Mouse (Mus musculus) hindbrain, embryonic 11.5 days (tissue): ENCODE results near the gene Add2. TPM values are rescaled to one million over a fixed set of nuclear protein-coding genes. Genes with fewer than 3 reads are reported as not detected.

ENCODE experiments used
- ATAC-seq: fragments of 200-750 bp; cut with Nextera tagmentation; 2 replicates; pipeline ENCODE4 v1.8.0; 2017; ENCODE audit warnings: mild to moderate bottlenecking, moderate TSS enrichment, moderate library complexity; ENCODE audit not compliant: low FRiP score
- DNase-seq: peaks from one replicate; pipeline ENCODE4 v3.0.0-alpha.2; 2015; ENCODE audit warnings: low spot score
- H3K27ac ChIP-seq: fragments of 300-500 bp; sonication (generic); 2 replicates; pipeline ENCODE4 v1.5.1; 2014; ENCODE audit warnings: mild to moderate bottlenecking, low read depth, low read length
- H3K27me3 ChIP-seq: fragments of 300-500 bp; sonication (generic); 2 replicates; pipeline ENCODE4 v1.6.1; 2014; ENCODE audit warnings: mild to moderate bottlenecking, low read length, moderate library complexity, mixed read lengths; ENCODE audit not compliant: control insufficient read depth, insufficient read depth
- H3K36me3 ChIP-seq: fragments of 300-500 bp; sonication (generic); 2 replicates; pipeline ENCODE4 v1.6.1; 2014; ENCODE audit warnings: mild to moderate bottlenecking, low read length, moderate library complexity, mixed read lengths; ENCODE audit not compliant: control insufficient read depth, insufficient read depth
- H3K4me1 ChIP-seq: fragments of 300-500 bp; sonication (generic); replicated peaks from 2 replicates; pipeline ENCODE4 v1.6.1; 2014; ENCODE audit warnings: low read length, mixed read lengths; ENCODE audit not compliant: control insufficient read depth, insufficient read depth
- H3K4me2 ChIP-seq: fragments of 300-500 bp; sonication (generic); replicated peaks from 2 replicates; pipeline ENCODE4 v1.6.1; 2014; ENCODE audit warnings: mild to moderate bottlenecking, low read depth, low read length
- H3K4me3 ChIP-seq: fragments of 300-500 bp; sonication (generic); 2 replicates; pipeline ENCODE4 v1.5.1; 2014; ENCODE audit warnings: low read depth, low read length
- H3K9ac ChIP-seq: fragments of 300-500 bp; sonication (generic); 2 replicates; pipeline ENCODE4 v1.6.1; 2014; ENCODE audit warnings: low read depth, low read length
- H3K9me3 ChIP-seq: fragments of 300-500 bp; sonication (generic); 2 replicates; pipeline ENCODE4 v1.6.1; 2016; ENCODE audit warnings: low read length; ENCODE audit not compliant: control insufficient read depth
- WGBS: fragments of 180-500 bp; shearing (Covaris S2); extraction: QIAGEN DNeasy Blood & Tissue Kit; methylation state at CpG from one replicate; pipeline ENCODE4 v1.1.7; 2014; 5-methylcytosine and 5-hydroxymethylcytosine counted together
- polyA plus RNA-seq: library from polyadenylated mRNA; unstranded; fragments of >200 nt; fragmentation: Nextera tagmentation; extraction: Ambion mirVana; gene quantifications from 2 replicates; pipeline ENCODE4 v1.2.1, GENCODE M21; 2014

Add2 gene
- polyA plus RNA-seq, 1 experiment from 2014 or later: 68.4 TPM

DNA sequence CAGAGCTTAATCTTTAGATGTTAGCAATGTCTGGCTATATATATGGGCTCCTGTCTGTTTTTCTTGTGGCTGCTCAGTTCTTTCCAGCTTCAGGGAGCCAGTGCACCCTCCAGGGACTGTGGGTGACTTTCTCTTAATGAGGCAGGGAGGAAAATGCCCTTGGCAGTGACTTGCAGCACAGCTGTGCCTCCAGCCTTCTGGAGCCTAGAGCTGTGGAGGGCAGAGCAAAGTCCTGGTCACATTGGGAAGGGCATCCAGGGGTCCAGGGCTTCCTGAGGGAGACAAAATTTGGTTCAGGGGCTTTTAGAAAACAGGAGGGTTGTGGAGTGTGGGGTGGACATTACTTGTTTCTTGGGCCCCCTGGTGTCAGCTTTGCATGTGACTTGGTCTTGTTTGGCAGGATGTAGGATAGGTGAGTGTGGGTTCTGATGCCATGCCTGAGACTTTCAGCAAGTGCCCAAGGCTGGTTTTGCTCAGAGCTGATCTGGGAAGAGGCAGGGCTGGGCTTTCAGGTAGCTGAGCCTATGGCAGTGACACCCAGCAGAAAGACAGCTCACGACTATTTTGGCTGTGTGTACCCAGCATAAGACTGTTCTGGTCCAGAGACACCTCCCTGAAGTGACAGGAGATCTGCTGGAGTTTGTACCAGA lies 50.0 kb downstream of the Add2 start:
- Histone ChIP-seq H3K4me1 (no peaks in the 10 kb centered on the region), H3K9ac (no peak overlapping the region), H3K4me3 (no peak overlapping the region), H3K4me2 (no peak overlapping the region), H3K9me3 (no peaks in the 10 kb centered on the region), H3K27me3 (no peaks in the 10 kb centered on the region), H3K27ac (no peak overlapping the region), H3K36me3 (no peaks in the 10 kb centered on the region)
- 75% methylated on average over 1 of the region's 1 CpGs for WGBS
- no peak for ATAC-seq
- DNase-seq: no peak

DNA sequence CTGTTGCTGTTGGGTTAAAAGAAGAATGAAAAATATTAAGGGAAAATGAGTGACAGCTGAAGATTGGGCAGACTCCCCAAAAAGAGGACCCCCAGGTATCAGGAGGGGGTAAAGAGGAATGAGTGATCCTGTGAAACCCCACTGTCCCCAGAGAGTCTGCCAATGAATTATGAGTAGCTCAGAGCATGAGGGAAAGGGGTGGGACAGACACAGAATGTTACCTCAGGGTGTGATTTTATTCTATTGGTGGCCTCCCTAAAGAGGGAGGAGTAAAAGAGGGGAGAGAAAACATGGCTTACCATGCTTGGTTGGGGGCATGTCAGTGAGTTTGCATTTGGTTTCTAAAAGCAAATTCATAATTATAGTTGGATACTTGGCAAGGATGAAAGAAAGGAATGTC lies 50.8 kb downstream of the Add2 start:
- H3K4me2 ChIP-seq: no peak overlapping the region
- no peak overlapping the region for H3K27ac ChIP-seq
- H3K27me3 ChIP-seq: no peaks in the 10 kb centered on the region
- H3K9me3 ChIP-seq: no peaks in the 10 kb centered on the region
- no peaks in the 10 kb centered on the region for H3K4me1 ChIP-seq
- H3K9ac ChIP-seq: no peak overlapping the region
- ATAC-seq (no peak), DNase-seq (no peak)
- no peak overlapping the region for H3K4me3 ChIP-seq
- no peaks in the 10 kb centered on the region for H3K36me3 ChIP-seq

DNA sequence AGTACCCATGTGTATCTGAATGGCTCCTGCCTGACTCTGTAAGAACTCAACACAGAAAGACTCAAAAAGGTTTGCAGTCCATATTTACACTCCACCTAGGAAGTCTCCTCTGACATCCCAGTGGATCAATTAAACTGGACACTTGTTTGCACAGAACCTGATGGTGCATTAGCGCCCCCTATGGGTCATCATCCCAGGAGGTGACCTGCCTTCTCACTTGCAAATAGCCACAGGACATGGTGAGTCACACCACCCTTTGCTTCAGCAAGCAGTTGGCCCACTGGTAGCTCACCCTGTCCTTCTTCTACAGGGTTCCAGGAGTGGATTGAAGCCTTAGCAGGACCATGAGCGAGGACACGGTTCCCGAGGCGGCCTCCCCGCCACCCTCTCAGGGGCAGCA lies 57.0 kb downstream of the Add2 start:
- Histone ChIP-seq H3K4me2 (no peak overlapping the region), H3K9ac (no peak overlapping the region), H3K4me3 (no peak overlapping the region), H3K36me3 (no peaks in the 10 kb centered on the region), H3K4me1 (no peaks in the 10 kb centered on the region), H3K27me3 (no peaks in the 10 kb centered on the region), H3K9me3 (no peaks in the 10 kb centered on the region), H3K27ac (no peak overlapping the region)
- DNase-seq: peak; percentile 77
- 56% methylated on average over 6 of the region's 6 CpGs for WGBS
- ATAC-seq: no peak

DNA sequence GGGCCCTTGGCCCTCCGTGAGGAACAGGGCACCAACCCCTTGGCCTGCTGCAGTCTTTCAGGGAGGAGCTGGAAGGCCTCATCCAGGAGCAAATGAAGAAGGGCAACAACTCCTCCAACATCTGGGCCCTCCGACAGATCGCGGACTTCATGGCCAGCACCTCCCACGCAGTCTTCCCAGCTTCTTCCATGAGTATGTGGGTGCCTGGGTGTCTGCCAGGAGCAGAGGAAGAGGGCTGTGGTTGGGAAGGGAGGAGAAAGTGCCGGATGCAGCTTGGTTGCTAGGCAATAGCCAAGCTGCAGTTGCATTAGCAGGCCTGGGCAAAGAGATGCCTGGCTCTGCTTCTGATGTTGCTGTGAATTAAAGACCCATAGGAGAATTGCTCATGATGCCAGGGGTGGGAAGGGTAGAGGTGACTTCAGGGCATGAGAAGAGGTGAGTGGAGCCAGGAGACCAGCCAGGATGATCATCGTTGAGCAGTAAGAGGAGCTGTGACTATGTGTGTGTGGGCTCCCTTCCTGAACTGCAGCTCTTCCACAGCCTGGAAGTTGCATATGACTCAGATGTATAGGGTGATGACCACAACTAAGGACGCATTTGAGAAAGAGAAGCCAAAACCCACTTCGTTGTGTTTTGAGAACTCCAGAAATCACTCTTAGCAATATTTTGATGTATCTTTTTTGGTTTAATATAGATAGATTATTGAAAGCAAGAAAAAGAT lies 58.5 kb downstream of the Add2 start:
- Histone ChIP-seq H3K9me3 (no peaks in the 10 kb centered on the region), H3K4me2 (no peak overlapping the region), H3K36me3 (no peaks in the 10 kb centered on the region), H3K4me3 (no peak overlapping the region), H3K4me1 (no peaks in the 10 kb centered on the region), H3K9ac (no peak overlapping the region), H3K27me3 (no peaks in the 10 kb centered on the region), H3K27ac (peak overlapping the region; percentile 24; the same call in 1 of the 2 replicates)
- no peak for ATAC-seq
- no peak for DNase-seq
- WGBS: 84% methylated on average over 9 of the region's 9 CpGs

DNA sequence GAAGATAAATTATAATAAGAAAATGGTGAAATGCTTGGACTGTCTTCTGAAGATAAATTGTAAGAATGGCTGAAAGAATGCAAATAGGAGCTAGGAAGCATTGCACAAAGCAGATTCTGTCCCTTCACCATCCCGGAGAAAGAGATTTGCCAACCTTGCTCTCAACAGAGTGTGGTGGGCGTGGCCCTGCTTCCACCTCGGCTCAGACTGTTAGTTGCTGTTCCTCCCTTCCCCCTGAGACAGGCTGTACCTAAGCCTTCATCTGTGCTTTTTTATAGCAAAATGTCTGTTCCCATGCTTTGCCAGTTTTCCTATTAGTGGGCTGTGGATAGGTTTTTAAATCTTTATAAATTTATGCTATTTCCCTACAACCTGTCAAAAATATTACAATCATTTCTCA lies 59.3 kb downstream of the Add2 start:
- ATAC-seq: no peak
- 42% methylated on average over 3 of the region's 3 CpGs for WGBS

DNA sequence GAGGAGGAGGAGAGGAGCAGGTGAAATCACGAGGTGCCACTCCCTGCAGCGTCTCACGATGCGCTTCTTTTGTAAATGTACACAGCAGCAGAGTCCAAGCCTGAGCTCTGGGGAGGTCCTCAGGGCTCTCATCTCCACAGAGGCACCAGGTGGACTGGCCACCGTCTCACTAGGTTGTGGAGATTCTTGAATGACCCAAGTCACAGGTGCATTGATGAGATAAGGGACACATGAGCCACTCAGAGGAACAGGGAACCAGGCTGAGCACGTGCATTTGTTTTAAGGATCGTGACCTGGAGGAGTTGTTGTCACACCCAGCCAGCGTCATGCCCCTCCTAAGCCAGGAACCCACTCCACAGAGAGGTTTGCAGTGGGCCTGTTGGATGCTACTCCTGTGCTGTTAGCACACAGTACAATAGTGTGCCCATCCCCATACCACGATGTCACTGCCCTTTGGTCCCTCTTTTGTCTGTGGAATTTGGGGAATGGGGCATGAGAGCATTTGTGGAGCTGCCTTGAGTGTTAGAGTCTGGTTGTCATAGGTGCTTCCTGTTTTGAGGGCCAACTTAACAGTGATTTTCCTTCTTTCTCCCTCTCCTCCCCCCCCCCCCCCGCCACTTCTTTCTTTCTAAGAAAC lies 65.8 kb downstream of the Add2 start:
- H3K9me3 ChIP-seq: no peaks in the 10 kb centered on the region
- H3K36me3 ChIP-seq: 0 out of 2 replicates have a peak, but pooled peaks cover 2% of the 10 kb centered on the region
- no peaks in the 10 kb centered on the region; the same call in 1 of the 2 replicates for H3K4me1 ChIP-seq
- 79% methylated on average over 9 of the region's 10 CpGs for WGBS
- no peaks in the 10 kb centered on the region for H3K27me3 ChIP-seq
- H3K9ac ChIP-seq: no peak overlapping the region
- H3K27ac ChIP-seq: no peak overlapping the region
- no peak for DNase-seq
- no peak for ATAC-seq
- H3K4me2 ChIP-seq: no peak overlapping the region
- no peak overlapping the region for H3K4me3 ChIP-seq

More for the DNA sequence above, 59.3 kb downstream of the Add2 start:
- H3K27ac ChIP-seq: no peak overlapping the region
- H3K9ac ChIP-seq: no peak overlapping the region
- no peak overlapping the region for H3K4me2 ChIP-seq
- no peaks in the 10 kb centered on the region for H3K36me3 ChIP-seq
- H3K4me1 ChIP-seq: no peaks in the 10 kb centered on the region
- no peak overlapping the region for H3K4me3 ChIP-seq
- no peaks in the 10 kb centered on the region for H3K27me3 ChIP-seq
- no peak for DNase-seq
- H3K9me3 ChIP-seq: no peaks in the 10 kb centered on the region

DNA sequence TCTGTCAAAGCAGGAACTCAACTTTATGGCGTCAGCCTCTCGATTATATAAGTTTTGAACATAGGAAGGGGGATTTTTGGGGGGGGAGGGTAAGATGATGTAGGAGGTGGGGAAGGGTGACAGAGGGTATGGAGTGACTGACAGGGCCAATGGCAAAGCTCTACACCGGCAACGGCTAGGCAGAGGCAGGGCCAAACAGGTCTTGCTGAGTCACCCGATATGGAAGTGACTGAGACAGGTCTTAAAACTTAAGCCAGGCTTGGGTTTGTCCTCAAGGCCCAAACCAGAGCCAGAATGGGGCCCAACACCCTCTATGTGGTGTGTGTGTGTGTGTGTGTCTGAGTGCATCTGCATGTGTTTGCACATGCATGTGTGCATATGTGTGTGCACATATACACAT lies 67.0 kb downstream of the Add2 start:
- H3K9ac ChIP-seq: no peak overlapping the region
- ATAC-seq (no peak), DNase-seq (no peak)
- no peak overlapping the region for H3K4me3 ChIP-seq
- H3K27ac ChIP-seq: no peak overlapping the region
- 0 out of 2 replicates have a peak, but pooled peaks cover 2% of the 10 kb centered on the region for H3K36me3 ChIP-seq
- H3K27me3 ChIP-seq: no peaks in the 10 kb centered on the region
- H3K9me3 ChIP-seq: no peaks in the 10 kb centered on the region
- H3K4me2 ChIP-seq: no peak overlapping the region
- WGBS: 84% methylated on average over 5 of the region's 5 CpGs
- no peaks in the 10 kb centered on the region; the same call in 1 of the 2 replicates for H3K4me1 ChIP-seq

DNA sequence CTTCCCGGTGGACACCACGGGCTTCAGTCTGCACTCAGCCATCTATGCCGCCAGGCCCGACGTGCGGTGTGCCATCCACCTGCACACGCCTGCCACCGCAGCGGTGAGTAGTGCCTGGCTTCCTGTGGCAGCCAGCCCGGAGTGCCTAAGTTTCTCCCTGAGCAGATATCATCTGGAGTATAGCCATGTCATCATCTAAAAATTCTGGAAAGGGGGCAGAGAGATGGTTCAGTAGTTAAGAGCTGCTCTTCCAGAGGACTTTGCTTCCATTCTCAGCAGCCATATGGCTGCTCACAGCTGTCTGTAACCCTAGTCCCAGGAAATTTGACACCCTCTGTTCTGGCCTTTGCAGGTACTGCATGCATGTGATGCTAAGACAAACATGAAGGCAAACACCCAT lies 68.3 kb downstream of the Add2 start:
- Histone ChIP-seq H3K27ac (no peak overlapping the region), H3K9me3 (no peaks in the 10 kb centered on the region), H3K4me2 (no peak overlapping the region), H3K9ac (no peak overlapping the region), H3K36me3 (0 out of 2 replicates have a peak, but pooled peaks cover 4% of the 10 kb centered on the region), H3K4me1 (no peaks in the 10 kb centered on the region; the same call in 1 of the 2 replicates), H3K27me3 (no peaks in the 10 kb centered on the region), H3K4me3 (no peak overlapping the region)
- ATAC-seq: no peak
- no peak for DNase-seq
- WGBS: 90% methylated on average over 10 of the region's 10 CpGs
